Mouse (Mus musculus) midbrain, embryonic 12.5 days (tissue): ENCODE measurements around the gene Mcu. TPM values are rescaled to one million over a fixed set of nuclear protein-coding genes. Genes with fewer than 3 reads are reported as not detected.

ENCODE experiments used
- ATAC-seq: fragments of 200-750 bp; cut with Nextera tagmentation; 2 replicates; pipeline ENCODE4 v1.8.0; 2017; ENCODE audit warnings: low read depth, moderate TSS enrichment, moderate library complexity; ENCODE audit not compliant: low FRiP score
- H3K27ac ChIP-seq: fragments of 300-500 bp; sonication (generic); replicated peaks from 2 replicates; pipeline ENCODE4 v1.5.1; 2016; ENCODE audit warnings: mild to moderate bottlenecking
- H3K27me3 ChIP-seq: fragments of 300-500 bp; sonication (generic); 2 replicates; pipeline ENCODE4 v1.6.1; 2016; ENCODE audit warnings: mild to moderate bottlenecking
- H3K36me3 ChIP-seq: fragments of 300-500 bp; sonication (generic); 2 replicates; pipeline ENCODE4 v1.6.1; 2016
- H3K4me1 ChIP-seq: fragments of 300-500 bp; sonication (generic); 2 replicates; pipeline ENCODE4 v1.6.1; 2016
- H3K4me2 ChIP-seq: fragments of 300-500 bp; sonication (generic); replicated peaks from 2 replicates; pipeline ENCODE4 v1.6.1; 2016; ENCODE audit warnings: mild to moderate bottlenecking, moderate library complexity
- H3K4me3 ChIP-seq: fragments of 300-500 bp; sonication (generic); 2 replicates; pipeline ENCODE4 v1.5.1; 2016; ENCODE audit warnings: mild to moderate bottlenecking
- H3K9ac ChIP-seq: fragments of 300-500 bp; sonication (generic); replicated peaks from 2 replicates; pipeline ENCODE4 v1.6.1; 2016; ENCODE audit warnings: mild to moderate bottlenecking, moderate library complexity
- H3K9me3 ChIP-seq: fragments of 300-500 bp; sonication (generic); 2 replicates; pipeline ENCODE4 v1.6.1; 2016; ENCODE audit warnings: mild to moderate bottlenecking
- WGBS: fragments of 180-500 bp; shearing (Covaris S2); methylation state at CpG from one replicate; pipeline ENCODE4 v1.1.7; 2016; 5-methylcytosine and 5-hydroxymethylcytosine counted together
- polyA plus RNA-seq: library from polyadenylated mRNA; unstranded; fragments of >200 nt; fragmentation: Nextera tagmentation; extraction: Ambion mirVana; gene quantifications from 2 replicates; pipeline ENCODE4 v1.2.1, GENCODE M21; 2016

Mcu gene
- polyA plus RNA-seq, 1 experiment from 2014 or later, result 21.1 TPM

GRCm38 (mm10) chr10:59566968-59567367, 49.5 kb downstream of the Mcu start:
- no peaks in the 10 kb centered on the region for H3K36me3 ChIP-seq
- H3K9me3 ChIP-seq, result no peaks in the 10 kb centered on the region
- no peak overlapping the region for H3K27ac ChIP-seq
- peaks cover 11% of the 10 kb centered on the region for H3K4me1 ChIP-seq
- no peak overlapping the region for H3K4me3 ChIP-seq
- no peaks in the 10 kb centered on the region for H3K27me3 ChIP-seq
- no peak for ATAC-seq
- WGBS, result 97% methylated on average over 13 of the region's 13 CpGs
- H3K4me2 ChIP-seq, result no peak overlapping the region
- H3K9ac ChIP-seq, result no peak overlapping the region

- 82% methylated on average over 2 of the region's 2 CpGs for WGBS
- Histone ChIP-seq H3K9me3 (no peaks in the 10 kb centered on the region), H3K4me3 (no peak overlapping the region), H3K36me3 (no peaks in the 10 kb centered on the region), H3K4me2 (no peak overlapping the region), H3K9ac (no peak overlapping the region), H3K4me1 (peaks cover 11% of the 10 kb centered on the region), H3K27me3 (no peaks in the 10 kb centered on the region), H3K27ac (no peak overlapping the region)
- no peak for ATAC-seq
Measured at GRCm38 (mm10) chr10:59565995-59566410, 50.5 kb downstream of the Mcu start.

GRCm38 (mm10) chr10:59564551-59564950, 51.9 kb downstream of the Mcu start:
- Histone ChIP-seq H3K9ac (no peak overlapping the region), H3K9me3 (no peaks in the 10 kb centered on the region), H3K36me3 (no peaks in the 10 kb centered on the region), H3K4me3 (no peak overlapping the region), H3K27me3 (no peaks in the 10 kb centered on the region), H3K27ac (no peak overlapping the region), H3K4me2 (no peak overlapping the region), H3K4me1 (peaks cover 11% of the 10 kb centered on the region)
- 92% methylated on average over 5 of the region's 5 CpGs for WGBS
- no peak for ATAC-seq

- Histone ChIP-seq H3K4me2 (no peak overlapping the region), H3K4me1 (no peaks in the 10 kb centered on the region), H3K36me3 (no peaks in the 10 kb centered on the region), H3K27ac (no peak overlapping the region), H3K27me3 (no peaks in the 10 kb centered on the region), H3K4me3 (no peak overlapping the region), H3K9ac (no peak overlapping the region), H3K9me3 (no peaks in the 10 kb centered on the region)
- 87% methylated on average over 4 of the region's 4 CpGs for WGBS
- ATAC-seq, result no peak
Measured at GRCm38 (mm10) chr10:59562511-59562910, 54.0 kb downstream of the Mcu start.

- H3K27me3 ChIP-seq, result no peaks in the 10 kb centered on the region
- H3K27ac ChIP-seq, result no peak overlapping the region
- H3K9me3 ChIP-seq, result no peaks in the 10 kb centered on the region
- H3K9ac ChIP-seq, result no peak overlapping the region
- H3K4me2 ChIP-seq, result no peak overlapping the region
- WGBS, result 82% methylated on average over 5 of the region's 5 CpGs
- H3K4me1 ChIP-seq, result 0 out of 2 replicates have a peak, but pooled peaks cover 3% of the 10 kb centered on the region
- no peak overlapping the region for H3K4me3 ChIP-seq
- no peak for ATAC-seq
- no peaks in the 10 kb centered on the region for H3K36me3 ChIP-seq
Measured at GRCm38 (mm10) chr10:59560126-59560525, 56.4 kb downstream of the Mcu start.

GRCm38 (mm10) chr10:59558602-59559001, 57.9 kb downstream of the Mcu start:
- Histone ChIP-seq H3K36me3 (no peaks in the 10 kb centered on the region), H3K27ac (no peak overlapping the region), H3K27me3 (no peaks in the 10 kb centered on the region), H3K4me2 (no peak overlapping the region), H3K4me3 (no peak overlapping the region), H3K9ac (no peak overlapping the region), H3K9me3 (no peaks in the 10 kb centered on the region), H3K4me1 (0 out of 2 replicates have a peak, but pooled peaks cover 3% of the 10 kb centered on the region)
- ATAC-seq, result no peak
- WGBS, result 75% methylated on average over 4 of the region's 4 CpGs

GRCm38 (mm10) chr10:59558164-59558563, 58.3 kb downstream of the Mcu start:
- WGBS, result 90% methylated on average over 5 of the region's 5 CpGs
- ATAC-seq, result no peak
- Histone ChIP-seq H3K27ac (no peak overlapping the region), H3K36me3 (no peaks in the 10 kb centered on the region), H3K4me1 (0 out of 2 replicates have a peak, but pooled peaks cover 3% of the 10 kb centered on the region), H3K4me3 (no peak overlapping the region), H3K27me3 (no peaks in the 10 kb centered on the region), H3K4me2 (no peak overlapping the region), H3K9ac (no peak overlapping the region), H3K9me3 (no peaks in the 10 kb centered on the region)

GRCm38 (mm10) chr10:59556541-59556940, 60.0 kb downstream of the Mcu start:
- H3K36me3 ChIP-seq, result no peaks in the 10 kb centered on the region
- H3K4me3 ChIP-seq, result no peak overlapping the region
- no peak overlapping the region for H3K27ac ChIP-seq
- H3K27me3 ChIP-seq, result no peaks in the 10 kb centered on the region
- no peak overlapping the region for H3K4me2 ChIP-seq
- H3K4me1 ChIP-seq, result 0 out of 2 replicates have a peak, but pooled peaks cover 3% of the 10 kb centered on the region
- H3K9me3 ChIP-seq, result no peaks in the 10 kb centered on the region
- WGBS, result 47% methylated on average over 5 of the region's 5 CpGs
- no peak overlapping the region for H3K9ac ChIP-seq
- no peak for ATAC-seq

GRCm38 (mm10) chr10:59554243-59554642, 62.2 kb downstream of the Mcu start:
- 92% methylated on average over 1 of the region's 1 CpGs for WGBS

GRCm38 (mm10) chr10:59552456-59552855, 64.0 kb downstream of the Mcu start:
- Histone ChIP-seq H3K27ac (no peak overlapping the region), H3K4me1 (peaks cover 17% of the 10 kb centered on the region), H3K4me2 (no peak overlapping the region), H3K9ac (no peak overlapping the region), H3K36me3 (no peaks in the 10 kb centered on the region), H3K27me3 (no peaks in the 10 kb centered on the region), H3K9me3 (no peaks in the 10 kb centered on the region), H3K4me3 (no peak overlapping the region)
- no peak for ATAC-seq
- 66% methylated on average over 1 of the region's 1 CpGs for WGBS

More at GRCm38 (mm10) chr10:59554243-59554642, 62.2 kb downstream of the Mcu start:
- no peaks in the 10 kb centered on the region for H3K9me3 ChIP-seq
- no peak overlapping the region for H3K27ac ChIP-seq
- no peak overlapping the region for H3K9ac ChIP-seq
- H3K27me3 ChIP-seq, result no peaks in the 10 kb centered on the region
- no peak for ATAC-seq
- H3K36me3 ChIP-seq, result no peaks in the 10 kb centered on the region
- H3K4me1 ChIP-seq, result peaks cover 8% of the 10 kb centered on the region; the same call in 1 of the 2 replicates
- H3K4me3 ChIP-seq, result no peak overlapping the region
- H3K4me2 ChIP-seq, result no peak overlapping the region

GRCm38 (mm10) chr10:59548768-59549333, 67.6 kb downstream of the Mcu start:
- Histone ChIP-seq H3K9ac (no peak overlapping the region), H3K4me3 (no peak overlapping the region), H3K27ac (no peak overlapping the region), H3K4me1 (peaks cover 14% of the 10 kb centered on the region), H3K27me3 (no peaks in the 10 kb centered on the region), H3K4me2 (no peak overlapping the region), H3K9me3 (0 out of 2 replicates have a peak, but pooled peaks cover 7% of the 10 kb centered on the region), H3K36me3 (no peaks in the 10 kb centered on the region)
- 80% methylated on average over 11 of the region's 11 CpGs for WGBS
- no peak for ATAC-seq

GRCm38 (mm10) chr10:59548211-59548610, 68.3 kb downstream of the Mcu start:
- Histone ChIP-seq H3K4me1 (peaks cover 14% of the 10 kb centered on the region), H3K9ac (no peak overlapping the region), H3K4me2 (no peak overlapping the region), H3K27ac (no peak overlapping the region), H3K9me3 (0 out of 2 replicates have a peak, but pooled peaks cover 7% of the 10 kb centered on the region), H3K36me3 (no peaks in the 10 kb centered on the region), H3K4me3 (no peak overlapping the region), H3K27me3 (no peaks in the 10 kb centered on the region)
- WGBS, result 55% methylated on average over 6 of the region's 6 CpGs
- ATAC-seq, result no peak

- H3K4me1 ChIP-seq, result peaks cover 14% of the 10 kb centered on the region
- no peak overlapping the region for H3K4me2 ChIP-seq
- 18% methylated on average over 7 of the region's 7 CpGs for WGBS
- no peaks in the 10 kb centered on the region for H3K27me3 ChIP-seq
- ATAC-seq, result no peak
- no peak overlapping the region for H3K9ac ChIP-seq
- 0 out of 2 replicates have a peak, but pooled peaks cover 7% of the 10 kb centered on the region for H3K9me3 ChIP-seq
- H3K27ac ChIP-seq, result no peak overlapping the region
- no peak overlapping the region for H3K4me3 ChIP-seq
- no peaks in the 10 kb centered on the region for H3K36me3 ChIP-seq
Measured at GRCm38 (mm10) chr10:59547426-59547825, 69.1 kb downstream of the Mcu start.
